Mouse (Mus musculus) lung, postnatal 0 days (tissue): ENCODE results near the gene Cenpa.

Source experiments
- CTCF ChIP-seq: IDR thresholded peaks from 2 replicates; pipeline ENCODE4 v1.5.1; 2016; ENCODE audit warnings: antibody characterized with exemption, mild to moderate bottlenecking
- EP300 ChIP-seq: IDR thresholded peaks from 2 replicates; pipeline ENCODE4 v1.6.1; 2016; ENCODE audit warnings: antibody characterized with exemption, mild to moderate bottlenecking, control low read depth

DNA sequence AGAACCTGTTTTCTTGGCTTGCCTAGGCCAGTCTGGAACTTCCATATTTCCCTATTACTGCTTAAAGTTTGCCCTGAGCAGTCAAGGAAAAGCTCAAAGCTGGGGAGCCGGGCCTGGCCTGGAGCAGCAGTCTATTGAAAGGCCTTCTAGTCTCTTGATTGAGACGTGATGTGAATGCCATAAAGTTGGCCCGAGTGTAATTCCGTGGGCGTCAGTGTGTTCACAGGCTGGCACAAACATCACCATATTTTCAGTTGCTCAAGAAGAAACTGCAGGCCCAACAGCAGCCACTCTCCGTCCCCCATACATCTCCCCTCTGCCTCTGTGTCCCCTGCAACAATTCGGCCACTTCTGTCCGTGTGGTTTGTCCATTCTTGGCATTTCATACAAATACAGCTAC lies 55.4 kb downstream of the Cenpa start:
- TF ChIP-seq CTCF (no peak), EP300 (no peak)
